Mouse (Mus musculus) ovary, adult 18-20 months (tissue): ENCODE measurements around the gene Fut9.

Source experiments
- DNase-seq: peaks from one replicate; pipeline ENCODE4 v3.0.0; 2022; ENCODE audit warnings: low spot score, mixed read lengths

Fut9 gene

GRCm38 (mm10) chr4:25645580-25645979 lies 154.5 kb downstream of the Fut9 start:
- DNase-seq: no peak

- no peak for DNase-seq
These were observed 158.1 kb downstream of the Fut9 start for GRCm38 (mm10) chr4:25641993-25642392.

- no peak for DNase-seq
These were observed 166.8 kb downstream of the Fut9 start for GRCm38 (mm10) chr4:25633262-25633661.

- DNase-seq: no peak
These were observed 171.9 kb downstream of the Fut9 start for GRCm38 (mm10) chr4:25628113-25628512.

GRCm38 (mm10) chr4:25627467-25627866 lies 172.6 kb downstream of the Fut9 start:
- no peak for DNase-seq

GRCm38 (mm10) chr4:25627039-25627438 lies 173.0 kb downstream of the Fut9 start:
- DNase-seq: no peak

GRCm38 (mm10) chr4:25623176-25623575 lies 176.9 kb downstream of the Fut9 start:
- DNase-seq: no peak

- DNase-seq: no peak
These were observed 182.7 kb downstream of the Fut9 start for GRCm38 (mm10) chr4:25617301-25617700.

- DNase-seq: no peak
These were observed 186.6 kb downstream of the Fut9 start for GRCm38 (mm10) chr4:25613426-25613825.

GRCm38 (mm10) chr4:25610481-25610880 lies 189.6 kb downstream of the Fut9 start:
- no peak for DNase-seq

GRCm38 (mm10) chr4:25593218-25593617 lies 206.8 kb downstream of the Fut9 start:
- DNase-seq: no peak
